23 mouse cellular contexts compared by ENCODE assay signal in genomic region chr7:117720426-117720825, GRCm38 (mm10).
DNase-seq lines count a peak whose midpoint lies in the region; ATAC-seq and TF ChIP-seq lines count a peak whose summit lies in the region.
"Had no signal": no experiment of that assay in that cellular context is flagged by ENCODE, and none has a peak within 500 bp of the region (broad histone marks: within the 10 kb centered on the region; RNA-seq: fewer than 3 reads in every experiment).

No protein-coding gene starts in this region.

- ATAC-seq in frontal cortex, adult (ENCODE audit: low TSS enrichment), result peak; percentile 93
- ATAC-seq: forebrain, embryonic 14.5 days had no signal

- no peak overlapping the region for H3K4me3 ChIP-seq in left cerebral cortex, adult 2 months
- H3K4me3 ChIP-seq: embryonic facial prominence, embryonic 13.5 days; embryonic facial prominence, embryonic 15.5 days; erythroblast, embryonic 14.5 days; forebrain, embryonic 10.5 days; forebrain, embryonic 12.5 days had no signal

- DNase-seq in frontal cortex, postnatal 14 days (ENCODE audit: low spot score in 2 of 2), result no peak
- no peak for DNase-seq in left cerebral cortex, adult 2 months (ENCODE audit: extremely low spot score in 1 of 2, low spot score in 2 of 2)
- DNase-seq in left cerebral cortex, adult 11 months (ENCODE audit: low spot score), result no peak
- DNase-seq in right cerebral cortex, adult 2 months (ENCODE audit: low spot score in 2 of 2), result peak; percentile 40 to 41
- DNase-seq in right cerebral cortex, postnatal 4 days, result no peak
- peak; percentile 50 for DNase-seq in telencephalon, adult 2 months (ENCODE audit: low read depth, low spot score)
- DNase-seq in cerebellum, postnatal 4 days (ENCODE audit: low spot score in 2 of 2), result no peak
- DNase-seq: adrenal gland, adult 2 months; adrenal gland, postnatal 10 days; adrenal gland, postnatal 25 days; cerebellum, adult 11-12 months; cerebellum, adult 2 months; cerebellum, adult 9-10 months; cerebellum, postnatal 10 days; cerebellum, postnatal 25 days; embryo, embryonic 11 days had no signal

- H3K27ac ChIP-seq in left cerebral cortex, adult 2 months, result peak overlapping the region; percentile 32; the same call in 1 of the 2 replicates
- H3K27ac ChIP-seq: embryonic facial prominence, embryonic 13.5 days; embryonic facial prominence, embryonic 15.5 days; forebrain, embryonic 10.5 days; forebrain, embryonic 12.5 days had no signal

- TF ChIP-seq CTCF in left cerebral cortex, adult 2 months (IDR thresholded peaks at IDR 0.05), result no peak

- intact Hi-C loops in left cerebral cortex, adult 2 months (cut with DNase I), result no loop called here

Comparison
In these comparisons a context has a peak if more than half of its experiments do, and no peak if none do; other contexts are left out.
1. DNase-seq: peak in right cerebral cortex, adult 2 months (2 of 2) and telencephalon, adult 2 months (single experiment); none in frontal cortex, postnatal 14 days (0 of 2), left cerebral cortex, adult 2 months (0 of 2), left cerebral cortex, adult 11 months (single experiment), right cerebral cortex, postnatal 4 days (single experiment) and cerebellum, postnatal 4 days (0 of 2).